Mouse (Mus musculus): ENCODE results near the gene Apex1. TPM values are rescaled to one million over a fixed set of nuclear protein-coding genes. Genes with fewer than 3 reads are reported as not detected.
"Not testable (repeated sequence)": the region's sequence is repeated elsewhere in the genome, so short reads cannot be mapped to it uniquely, and the experiment has no call there.

The Apex1 gene
- polyA plus RNA-seq, 1 experiment, result 16.7 TPM

DNA sequence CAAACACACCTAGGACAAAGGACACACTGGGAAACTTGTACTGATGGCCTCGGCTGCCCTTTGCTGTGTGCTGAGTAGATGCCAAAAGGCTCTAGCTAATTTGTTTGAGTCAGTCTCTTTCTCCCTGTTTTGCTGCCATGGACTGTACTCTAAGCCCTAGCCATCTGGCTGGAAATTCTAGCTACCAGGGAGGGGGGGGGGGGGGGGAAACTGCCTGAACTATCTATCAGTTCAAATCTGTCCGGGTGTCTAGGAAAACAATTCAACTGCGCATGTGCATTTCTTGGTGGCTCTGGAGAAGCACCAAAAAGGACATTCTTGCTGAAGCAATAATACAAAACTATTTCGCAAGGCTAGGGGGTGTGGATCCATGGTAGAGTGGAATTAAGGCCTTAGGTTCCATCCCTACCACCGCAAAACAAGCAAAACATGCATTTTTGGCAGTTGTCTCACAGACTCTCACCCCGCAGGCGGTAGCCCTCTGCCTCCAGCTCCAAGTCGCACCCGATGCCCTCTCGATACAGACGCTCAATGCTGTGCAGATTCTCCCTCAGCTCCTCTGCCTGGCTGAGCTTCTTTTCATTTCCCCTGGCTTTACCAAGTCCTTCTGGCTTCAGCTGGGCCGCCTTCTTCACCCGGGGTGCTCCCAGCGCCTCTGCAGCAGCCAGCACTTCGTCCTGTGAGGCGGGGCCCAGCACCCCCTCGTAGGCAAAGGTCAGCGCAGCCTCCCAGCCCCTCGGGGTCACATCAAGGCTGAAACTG lies 28.6 kb upstream of the Apex1 start:
- H3K27ac ChIP-seq (ENCODE audit: insufficient read depth, low read depth, low read length), result peak overlapping the region; percentile 97
- peaks cover 50% of the 10 kb centered on the region for H3K4me1 ChIP-seq (ENCODE audit: control insufficient read depth, insufficient read depth, low read length)
- TF ChIP-seq CTCF (IDR thresholded peaks at IDR 0.05; ENCODE audit: low read depth, low read length), result no peak
- TF ChIP-seq POLR2A (IDR thresholded peaks at IDR 0.05; ENCODE audit: borderline replicate concordance, low read depth, low read length), result no peak
- peak overlapping the region; percentile 54 for H3K4me3 ChIP-seq (ENCODE audit: insufficient read depth, low read length)

DNA sequence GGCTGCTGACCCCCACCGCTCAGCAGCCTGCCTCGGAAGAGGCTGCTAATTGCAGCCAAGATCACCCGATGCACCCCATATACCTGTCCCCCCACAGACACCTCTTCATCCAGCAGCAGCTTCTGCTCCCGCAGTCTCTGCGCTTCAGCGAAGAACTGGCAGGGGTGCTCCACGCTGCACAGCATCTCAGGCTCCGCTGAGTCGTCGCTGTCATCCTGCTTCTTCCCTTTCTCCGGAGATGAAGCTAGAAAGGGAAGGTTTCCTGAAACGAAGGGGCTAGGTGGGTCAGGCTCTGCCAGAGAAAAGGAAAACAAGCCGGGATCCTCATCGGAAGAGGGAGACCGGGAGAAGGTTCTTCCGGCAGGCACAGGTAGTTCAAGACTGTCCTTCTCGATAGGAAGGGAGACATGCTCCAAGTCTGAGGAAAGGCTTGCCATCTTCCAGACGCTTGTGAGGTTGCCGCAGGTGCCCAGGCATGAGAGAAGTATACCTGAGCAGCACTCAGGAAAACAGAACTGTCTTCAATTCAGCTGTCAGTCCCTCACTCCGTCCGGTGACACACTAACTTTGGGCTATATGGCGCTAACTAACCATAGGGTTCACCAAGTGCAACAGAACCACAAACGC lies 27.9 kb upstream of the Apex1 start:
- TF ChIP-seq POLR2A (IDR thresholded peaks at IDR 0.05; ENCODE audit: borderline replicate concordance, low read depth, low read length), result no peak
- no peak for TF ChIP-seq CTCF (IDR thresholded peaks at IDR 0.05; ENCODE audit: low read depth, low read length)
- Histone ChIP-seq H3K4me1 (ENCODE audit: control insufficient read depth, insufficient read depth, low read length) (peaks cover 49% of the 10 kb centered on the region), H3K4me3 (ENCODE audit: insufficient read depth, low read length) (peak overlapping the region; percentile 54), H3K27ac (ENCODE audit: insufficient read depth, low read depth, low read length) (peak overlapping the region; percentile 97)

GRCm38 (mm10) chr14:50897374-50897765 lies 27.4 kb upstream of the Apex1 start, which contains the start of gene Klhl33:
TSS of gene Klhl33 (minus strand) at chr14:50897507.
- peak within 1 kb of the TSS; percentile 54 for H3K4me3 ChIP-seq (ENCODE audit: insufficient read depth, low read length)
- H3K27ac ChIP-seq (ENCODE audit: insufficient read depth, low read depth, low read length), result peak within 1 kb of the TSS; percentile 97
- peaks cover 44% of the 10 kb centered on the region for H3K4me1 ChIP-seq (ENCODE audit: control insufficient read depth, insufficient read depth, low read length)
- TF ChIP-seq POLR2A (IDR thresholded peaks at IDR 0.05; ENCODE audit: borderline replicate concordance, low read depth, low read length) (no peak), CTCF (IDR thresholded peaks at IDR 0.05; ENCODE audit: low read depth, low read length) (no peak)

- H3K4me1 ChIP-seq (ENCODE audit: control insufficient read depth, insufficient read depth, low read length), result peaks cover 40% of the 10 kb centered on the region
Measured at GRCm38 (mm10) chr14:50897992-50898391, 26.8 kb upstream of the Apex1 start.

GRCm38 (mm10) chr14:50903973-50904827 lies 20.6 kb upstream of the Apex1 start:
- TF ChIP-seq POLR2A (IDR thresholded peaks at IDR 0.05; ENCODE audit: borderline replicate concordance, low read depth, low read length) (no peak), CTCF (IDR thresholded peaks at IDR 0.05; ENCODE audit: low read depth, low read length) (no peak)
- Histone ChIP-seq H3K4me1 (ENCODE audit: control insufficient read depth, insufficient read depth, low read length) (peaks cover 26% of the 10 kb centered on the region), H3K4me3 (ENCODE audit: insufficient read depth, low read length) (no peak overlapping the region), H3K27ac (ENCODE audit: insufficient read depth, low read depth, low read length) (no peak overlapping the region)

More at GRCm38 (mm10) chr14:50897992-50898391, 26.8 kb upstream of the Apex1 start:
- not testable (repeated sequence) for H3K4me3 ChIP-seq (ENCODE audit: insufficient read depth, low read length)
- peak overlapping the region; percentile 97 for H3K27ac ChIP-seq (ENCODE audit: insufficient read depth, low read depth, low read length)

DNA sequence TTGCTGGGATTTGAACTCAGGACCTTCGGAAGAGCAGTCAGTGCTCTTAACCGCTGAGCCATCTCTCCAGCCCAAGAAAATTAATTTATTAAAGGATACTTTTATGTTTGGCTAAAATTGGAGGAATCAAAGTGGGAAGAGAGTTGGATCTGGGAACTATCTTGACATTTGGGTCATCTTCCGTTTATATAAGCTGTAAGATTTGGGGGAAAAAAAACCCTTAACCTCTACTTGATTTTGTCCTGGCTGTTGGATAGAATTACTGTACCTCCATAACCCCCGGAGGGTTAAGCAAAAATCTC lies 20.0 kb upstream of the Apex1 start:
- no peak overlapping the region for H3K27ac ChIP-seq (ENCODE audit: insufficient read depth, low read depth, low read length)
- TF ChIP-seq POLR2A (IDR thresholded peaks at IDR 0.05; ENCODE audit: borderline replicate concordance, low read depth, low read length) (no peak), CTCF (IDR thresholded peaks at IDR 0.05; ENCODE audit: low read depth, low read length) (no peak)
- H3K4me3 ChIP-seq (ENCODE audit: insufficient read depth, low read length), result no peak overlapping the region
- H3K4me1 ChIP-seq (ENCODE audit: control insufficient read depth, insufficient read depth, low read length), result peaks cover 30% of the 10 kb centered on the region

- H3K4me3 ChIP-seq (ENCODE audit: insufficient read depth, low read length); H3K27ac ChIP-seq (ENCODE audit: insufficient read depth, low read depth, low read length): not testable (repeated sequence)
- peaks cover 33% of the 10 kb centered on the region for H3K4me1 ChIP-seq (ENCODE audit: control insufficient read depth, insufficient read depth, low read length)
Measured at GRCm38 (mm10) chr14:50905327-50905726, 19.4 kb upstream of the Apex1 start.

GRCm38 (mm10) chr14:50908126-50908525 lies 16.6 kb upstream of the Apex1 start:
- no peak for TF ChIP-seq CTCF (IDR thresholded peaks at IDR 0.05; ENCODE audit: low read depth, low read length)
- no peak for TF ChIP-seq POLR2A (IDR thresholded peaks at IDR 0.05; ENCODE audit: borderline replicate concordance, low read depth, low read length)
- peak overlapping the region; percentile 56 for H3K27ac ChIP-seq (ENCODE audit: insufficient read depth, low read depth, low read length)
- H3K4me1 ChIP-seq (ENCODE audit: control insufficient read depth, insufficient read depth, low read length), result peaks cover 36% of the 10 kb centered on the region
- H3K4me3 ChIP-seq (ENCODE audit: insufficient read depth, low read length), result no peak overlapping the region

- Histone ChIP-seq H3K27ac (ENCODE audit: insufficient read depth, low read depth, low read length) (no peak overlapping the region), H3K4me3 (ENCODE audit: insufficient read depth, low read length) (no peak overlapping the region), H3K4me1 (ENCODE audit: control insufficient read depth, insufficient read depth, low read length) (peaks cover 28% of the 10 kb centered on the region)
- TF ChIP-seq POLR2A (IDR thresholded peaks at IDR 0.05; ENCODE audit: borderline replicate concordance, low read depth, low read length) (no peak), CTCF (IDR thresholded peaks at IDR 0.05; ENCODE audit: low read depth, low read length) (no peak)
Measured at GRCm38 (mm10) chr14:50911356-50911755, 13.4 kb upstream of the Apex1 start.

GRCm38 (mm10) chr14:50923437-50923836 lies 1.3 kb upstream of the Apex1 start:
- H3K27ac ChIP-seq (ENCODE audit: insufficient read depth, low read depth, low read length); H3K4me1 ChIP-seq (ENCODE audit: control insufficient read depth, insufficient read depth, low read length): not testable (repeated sequence)
- H3K4me3 ChIP-seq (ENCODE audit: insufficient read depth, low read length), result peak overlapping the region; percentile 24
